Mouse (Mus musculus): ENCODE data around the gene Sc5d.

The Sc5d gene

DNA sequence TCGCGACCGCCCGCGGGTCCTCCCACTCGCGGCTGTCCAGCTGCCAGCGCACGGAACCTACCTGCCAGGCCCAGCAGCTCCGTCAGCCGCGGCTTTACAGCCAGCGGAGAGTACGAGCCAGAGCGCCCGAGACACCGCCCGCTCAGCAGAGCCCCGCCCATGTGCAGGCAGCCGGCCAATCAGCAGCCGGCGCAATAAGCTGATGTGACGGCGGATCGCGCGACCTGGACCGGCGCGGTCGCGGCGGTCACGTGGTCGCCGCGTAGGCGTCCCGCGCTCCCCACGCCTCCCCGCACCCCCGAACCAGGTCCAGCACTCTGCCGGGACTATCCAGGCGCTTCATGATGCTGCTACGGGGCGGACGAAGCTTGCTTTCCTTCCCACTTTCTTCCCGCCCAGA lies at the start of gene Sc5d:
Gene Sc5d (minus strand): TSS at position 112 of the 400 bp plus-strand sequence.
- in situ Hi-C loops (cut with MboI): no loop called here

DNA sequence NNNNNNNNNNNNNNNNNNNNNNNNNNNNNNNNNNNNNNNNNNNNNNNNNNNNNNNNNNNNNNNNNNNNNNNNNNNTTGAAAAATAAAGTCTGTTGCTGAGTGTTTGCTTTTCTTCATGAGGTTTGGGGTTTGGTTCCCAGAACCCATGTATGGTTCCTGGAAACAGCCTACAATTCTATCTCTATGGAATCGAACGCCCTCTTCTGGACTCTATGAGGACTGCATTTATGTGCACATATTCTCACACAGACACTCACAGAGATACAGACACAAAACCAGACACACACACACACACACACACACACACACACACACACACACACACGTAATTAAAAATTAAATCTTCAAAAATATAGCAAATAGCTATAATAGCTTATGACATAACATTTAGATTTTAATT lies 47.3 kb upstream of the Sc5d start:
- in situ Hi-C loops (cut with MboI): loop anchor here (25.0 kb wide), 1 partner anchor 1074 kb away; no protein-coding TSS in a partner anchor

DNA sequence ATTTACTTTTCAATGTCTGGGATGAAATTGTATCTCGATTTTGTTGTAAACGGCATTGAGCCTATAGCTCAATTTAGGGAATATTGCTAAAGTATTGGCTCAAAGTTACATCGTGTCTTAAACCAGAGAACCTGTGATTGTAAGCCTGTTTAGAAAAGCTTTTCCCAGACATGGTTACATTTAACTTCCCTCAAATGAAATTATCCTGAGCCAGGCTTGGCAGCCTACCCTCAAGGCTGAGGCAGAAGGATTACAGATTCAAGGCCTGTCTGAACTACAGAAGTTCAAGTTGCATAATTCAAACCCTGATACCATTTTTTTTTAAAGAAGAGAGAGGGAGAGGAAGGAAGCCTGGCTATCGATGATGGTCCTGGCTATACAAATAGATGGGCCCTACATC lies 39.8 kb upstream of the Sc5d start:
- in situ Hi-C loops (cut with MboI): loop anchor here (25.0 kb wide), 1 partner anchor 1067 kb away; no protein-coding TSS in a partner anchor

DNA sequence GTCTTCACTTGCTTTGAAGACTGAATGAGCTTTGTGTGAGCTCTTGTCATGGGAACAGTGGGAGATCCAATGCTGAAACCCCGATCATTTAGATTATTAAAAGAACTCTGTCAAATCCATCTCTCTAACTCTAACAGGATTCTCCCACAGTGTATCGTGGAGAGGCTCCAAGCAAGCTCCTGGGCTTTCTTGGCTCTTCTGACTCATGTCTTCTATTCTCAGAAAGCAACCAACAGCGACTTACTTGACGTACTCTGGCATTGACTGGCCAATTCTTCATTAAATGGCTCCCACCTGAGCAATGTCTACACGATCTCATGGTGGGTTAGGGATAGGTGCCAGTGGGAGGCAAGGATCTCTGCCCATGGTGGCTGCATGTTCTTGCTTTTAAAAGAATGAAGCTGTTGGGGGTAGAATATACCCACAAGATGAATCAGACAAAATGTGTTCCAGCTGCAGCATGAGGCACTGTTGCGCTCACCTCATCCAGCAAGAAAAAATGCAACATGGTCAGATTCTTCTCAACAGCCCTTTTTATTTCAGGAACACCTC lies 37.1 kb upstream of the Sc5d start:
- in situ Hi-C loops (cut with MboI): loop anchor here (25.0 kb wide), 1 partner anchor 1064 kb away; no protein-coding TSS in a partner anchor

DNA sequence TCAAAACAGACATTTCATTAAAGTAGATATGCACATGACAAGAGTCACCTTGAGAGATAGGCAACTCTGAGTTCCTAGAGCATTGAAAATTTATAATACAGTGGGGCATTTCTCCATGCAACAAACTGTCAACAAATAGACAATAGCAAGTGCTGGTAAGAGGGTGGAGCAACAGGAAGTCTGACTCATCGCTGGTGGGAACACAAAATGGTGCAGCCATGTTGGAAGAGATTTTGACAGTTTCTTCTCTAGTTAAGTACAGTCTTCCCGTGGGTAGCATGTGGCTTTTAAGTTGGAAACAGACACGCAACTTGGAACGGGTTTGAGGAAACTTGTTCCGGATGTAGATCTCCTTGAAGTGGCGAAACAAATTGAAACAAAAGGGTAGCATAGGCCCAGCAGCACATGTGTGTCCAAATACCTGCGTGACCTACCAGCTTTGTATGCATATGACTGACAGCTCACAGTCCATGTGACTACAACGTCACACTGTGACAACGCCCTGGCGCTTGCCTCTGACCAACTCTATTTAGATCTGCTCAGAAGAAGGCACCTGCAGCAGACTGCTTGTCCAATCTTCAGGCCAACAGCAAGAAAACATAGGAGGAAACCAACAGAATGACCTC lies 32.4 kb upstream of the Sc5d start:
- in situ Hi-C loops (cut with MboI): no loop called here

DNA sequence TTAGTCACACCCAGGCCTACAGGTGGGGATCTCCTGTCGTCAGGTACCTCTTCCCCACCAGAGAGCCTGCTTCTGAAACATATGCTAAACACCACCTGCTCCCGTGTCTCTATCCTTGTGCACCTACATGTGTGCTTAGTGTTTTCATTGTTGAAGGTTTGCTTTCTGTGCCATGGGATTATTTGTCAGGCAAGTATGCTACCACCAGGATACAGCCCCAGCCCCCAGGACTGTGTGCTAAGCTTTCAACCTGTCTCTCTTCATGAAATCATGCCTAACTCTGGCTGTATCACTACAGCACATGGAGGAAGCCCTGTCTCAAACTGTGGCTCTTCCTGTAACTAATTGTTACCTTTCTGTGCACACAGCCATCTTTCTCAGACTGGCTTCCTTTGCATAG lies 30.1 kb upstream of the Sc5d start:
- in situ Hi-C loops (cut with MboI): no loop called here

DNA sequence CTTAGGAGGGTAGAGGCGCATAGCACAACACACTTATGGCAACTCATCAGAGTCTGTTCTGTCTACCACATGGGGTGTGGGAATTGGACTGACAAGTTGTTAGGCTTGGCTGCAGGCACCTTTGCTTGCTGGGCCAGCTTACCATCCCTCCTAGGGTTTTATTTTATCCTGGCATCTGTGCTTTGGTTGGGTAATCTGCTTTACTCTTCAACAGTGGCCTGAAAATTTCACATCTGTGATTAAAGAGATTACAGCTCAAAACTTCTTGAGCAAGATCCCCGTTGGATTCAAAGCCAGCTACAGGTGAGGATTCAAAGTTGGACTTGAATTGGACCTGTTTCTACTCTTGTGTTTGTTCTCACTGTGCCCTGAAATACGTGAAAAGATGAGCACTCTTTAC lies 29.5 kb upstream of the Sc5d start:
- in situ Hi-C loops (cut with MboI): no loop called here

DNA sequence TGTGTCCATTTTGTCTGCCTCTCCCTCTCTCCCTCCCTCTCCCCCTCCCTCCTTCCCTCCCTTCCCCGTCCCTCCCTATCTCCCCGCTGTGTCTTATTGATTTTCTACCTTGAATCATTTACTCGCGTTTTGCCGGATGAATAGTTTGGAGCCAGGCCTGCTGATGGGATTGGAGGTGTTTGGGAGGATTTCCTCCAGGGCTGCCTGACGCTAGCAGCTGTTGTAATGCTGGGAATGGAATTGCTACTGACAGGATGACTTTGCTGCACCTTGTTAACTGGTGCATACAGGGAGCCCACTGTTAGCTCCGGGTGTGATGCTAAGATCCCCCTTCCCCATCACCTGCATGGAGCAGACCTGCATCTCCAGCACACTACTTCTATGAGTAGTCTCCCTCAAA lies 29.0 kb upstream of the Sc5d start:
- in situ Hi-C loops (cut with MboI): no loop called here

DNA sequence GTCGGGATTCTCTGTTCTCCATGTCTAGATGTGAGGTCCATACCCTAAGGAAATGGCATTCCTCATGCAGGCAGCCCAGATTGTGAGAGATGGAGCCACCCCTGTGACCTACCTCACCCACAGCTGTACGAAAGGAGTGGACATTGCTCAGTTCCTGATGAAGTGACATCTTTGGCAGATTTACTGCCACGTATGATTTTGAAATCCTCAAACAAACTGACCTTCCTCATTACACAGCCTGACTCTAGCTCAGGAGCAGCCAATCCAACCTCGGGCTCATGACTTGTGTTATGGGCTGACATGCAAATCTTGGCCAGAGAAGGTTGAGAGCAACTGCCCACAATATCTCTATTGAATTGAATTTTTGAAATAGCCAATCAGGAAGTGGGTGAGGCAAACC lies 15.6 kb upstream of the Sc5d start:
- in situ Hi-C loops (cut with MboI): no loop called here

DNA sequence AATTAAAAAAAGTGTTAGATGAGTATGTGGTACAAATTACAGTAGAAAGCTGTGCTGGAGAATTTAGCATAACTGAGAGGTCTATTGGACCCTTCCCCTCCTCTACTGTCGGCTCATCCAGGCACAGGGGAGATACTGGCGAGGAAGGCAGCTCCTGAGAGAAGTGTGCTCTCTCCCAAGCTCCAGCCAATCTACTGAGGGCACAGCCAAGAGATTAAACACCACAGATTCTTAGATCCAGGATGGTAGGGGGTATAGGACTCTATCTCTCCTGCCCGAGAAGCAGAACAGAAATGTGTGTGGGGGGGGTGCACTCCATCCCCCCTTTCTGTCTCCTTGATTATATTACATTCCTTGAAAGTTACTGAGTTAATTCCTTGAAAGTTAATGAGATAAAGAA lies 14.0 kb upstream of the Sc5d start:
- in situ Hi-C loops (cut with MboI): no loop called here

DNA sequence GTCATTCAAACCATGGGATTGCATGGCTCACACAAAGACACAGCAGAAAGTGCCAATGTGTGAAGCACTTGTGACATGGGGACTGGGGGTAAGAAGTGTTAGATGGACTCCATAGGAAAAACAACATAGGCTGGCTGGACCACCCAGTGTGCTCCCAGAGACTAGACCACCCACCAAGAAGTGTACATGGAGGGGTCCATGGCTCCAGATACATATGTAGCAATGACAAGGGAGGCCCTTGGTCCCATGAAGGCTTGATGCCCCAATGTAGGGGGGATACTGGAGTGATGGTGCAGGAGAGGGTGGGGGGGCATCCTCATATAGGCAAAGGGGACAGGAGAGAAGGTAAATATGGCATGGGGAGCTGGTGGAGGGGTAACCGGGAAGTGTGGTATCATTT lies 13.6 kb upstream of the Sc5d start:
- in situ Hi-C loops (cut with MboI): no loop called here

DNA sequence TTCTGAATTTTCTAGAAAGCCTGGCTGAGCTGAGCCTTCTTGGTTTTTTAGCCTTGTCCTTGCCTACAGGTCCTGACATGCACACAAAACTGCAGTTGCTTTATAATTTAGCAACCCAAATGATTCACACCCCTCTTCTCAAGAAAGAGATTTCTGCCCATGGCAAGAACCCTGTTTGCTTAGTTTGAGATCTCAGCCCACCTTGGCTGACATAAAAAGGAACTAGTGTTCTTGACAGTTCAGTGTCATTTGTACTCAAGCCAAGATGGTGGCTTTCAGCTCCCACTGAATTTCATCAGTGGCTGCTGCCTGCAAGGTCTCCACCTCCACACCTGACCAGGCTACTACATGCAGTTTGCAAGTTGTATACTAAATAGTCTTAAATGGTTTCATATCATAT lies 13.1 kb upstream of the Sc5d start:
- in situ Hi-C loops (cut with MboI): no loop called here

DNA sequence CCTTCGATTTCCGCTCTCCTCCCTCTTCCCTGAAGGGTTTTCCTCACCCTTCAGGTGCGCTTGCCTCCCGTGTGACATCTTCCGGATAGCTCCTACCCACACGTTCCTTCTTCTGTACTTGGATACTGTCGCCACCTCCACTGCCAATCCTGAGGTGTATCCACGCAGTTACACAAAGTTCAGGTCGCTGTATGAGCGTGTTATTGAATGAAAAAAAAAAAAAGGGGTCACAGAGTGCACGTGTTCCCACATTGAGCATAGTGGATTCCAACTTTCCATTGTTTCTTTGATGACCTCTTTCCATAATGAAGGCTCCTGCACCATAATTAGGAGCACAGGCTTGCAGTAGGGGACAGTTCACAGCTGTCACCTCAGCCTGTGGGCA lies 11.7 kb upstream of the Sc5d start:
- in situ Hi-C loops (cut with MboI): no loop called here

DNA sequence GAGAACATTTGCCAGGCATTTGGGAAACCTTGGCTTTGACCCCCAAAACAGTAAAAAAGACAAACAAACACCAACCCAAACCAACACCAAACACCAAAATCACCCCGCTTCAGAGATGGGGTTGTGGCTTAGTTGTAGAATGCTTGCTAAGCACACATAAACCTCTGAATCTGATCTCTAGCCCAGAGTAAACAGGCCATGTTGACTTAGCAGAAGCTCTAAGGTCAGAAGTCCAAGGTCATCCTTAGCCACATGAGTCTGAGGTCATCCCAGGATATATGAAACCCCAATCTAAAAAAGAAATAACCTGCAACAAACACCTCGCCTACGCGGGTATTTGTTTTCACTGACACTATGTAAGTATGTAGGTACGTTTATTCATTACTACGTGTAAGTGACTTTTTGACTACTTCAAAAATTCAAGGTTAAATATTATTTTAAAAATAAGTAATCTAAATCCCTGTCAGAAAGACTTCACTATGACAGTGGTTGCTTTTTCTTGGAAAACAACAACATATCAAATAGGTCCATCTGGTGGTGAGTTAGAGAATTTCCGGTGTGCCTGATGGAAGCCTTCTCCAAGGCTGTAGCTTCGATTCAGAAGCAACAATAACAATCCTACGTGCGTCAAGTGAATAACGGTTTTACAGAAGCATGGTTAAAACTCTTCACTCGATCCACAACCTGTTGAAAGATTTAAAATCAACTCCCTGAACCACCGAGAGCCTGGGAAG lies 11.1 kb upstream of the Sc5d start:
- in situ Hi-C loops (cut with MboI): no loop called here

DNA sequence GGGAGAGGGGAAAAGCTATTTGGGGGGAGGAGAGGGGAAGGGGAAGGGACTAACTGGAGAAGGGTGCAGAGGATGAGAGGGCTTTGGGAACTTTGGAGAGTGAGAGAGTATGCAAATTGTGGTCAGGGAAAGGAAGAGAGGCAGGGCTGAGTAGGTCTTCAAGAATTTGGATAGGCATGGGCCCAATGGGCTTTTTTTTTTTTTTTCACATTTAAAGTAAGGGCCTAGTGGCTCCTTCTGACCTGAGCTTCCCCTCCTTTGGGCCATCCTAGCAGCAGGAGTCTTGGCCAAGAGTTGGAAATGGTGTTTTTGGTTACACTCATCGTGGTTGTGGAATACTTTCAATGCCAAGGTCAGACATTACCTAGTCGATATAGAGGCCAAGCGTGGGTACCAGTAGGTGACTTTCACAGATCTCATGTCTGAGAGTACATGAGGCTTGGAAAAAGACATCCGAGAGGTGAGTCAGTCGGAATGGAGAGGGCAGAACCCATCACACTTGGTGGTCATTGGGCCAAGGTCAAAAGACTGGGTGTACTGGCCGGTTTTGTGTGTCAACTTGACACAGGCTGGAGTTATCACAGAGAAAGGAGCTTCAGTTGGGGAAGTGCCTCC lies 9.7 kb upstream of the Sc5d start:
- in situ Hi-C loops (cut with MboI): no loop called here

DNA sequence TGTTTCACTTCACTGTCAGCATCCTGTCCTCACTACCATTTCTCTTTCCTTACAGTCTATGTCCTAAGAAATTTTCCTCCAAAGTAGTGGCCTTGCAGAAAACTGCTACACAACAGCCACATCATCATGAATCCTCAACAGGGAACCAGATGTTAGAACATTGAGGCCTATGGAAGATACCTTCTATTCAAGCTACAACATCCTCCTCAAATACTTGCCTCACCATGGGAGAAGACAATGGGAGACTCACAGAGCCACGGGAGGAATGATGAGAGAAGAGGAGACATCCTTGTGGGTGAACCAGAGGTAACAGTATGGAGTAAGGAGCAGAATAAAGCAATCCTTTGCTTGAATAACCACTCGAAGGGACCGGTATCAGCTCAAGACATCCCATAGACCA lies 9.1 kb upstream of the Sc5d start:
- in situ Hi-C loops (cut with MboI): no loop called here

DNA sequence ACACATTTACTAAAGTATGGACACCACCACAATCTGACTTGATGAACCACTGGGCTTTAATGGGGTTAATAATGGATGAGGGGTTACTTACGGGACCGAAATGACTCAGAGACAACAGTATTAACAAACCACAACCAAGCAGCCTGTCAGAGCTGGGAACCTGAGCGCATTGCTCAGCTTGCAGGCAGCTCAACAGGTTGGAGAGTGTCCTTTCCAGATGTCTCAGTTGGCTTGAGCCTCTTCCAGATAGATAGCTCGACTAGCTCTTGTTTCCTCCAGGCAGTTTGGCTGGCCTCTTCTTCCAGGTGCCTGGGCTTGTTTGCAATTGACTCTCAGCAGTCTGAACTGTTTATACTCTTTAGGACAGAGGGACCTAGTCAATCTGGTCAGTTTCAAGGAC lies 8.6 kb upstream of the Sc5d start:
- in situ Hi-C loops (cut with MboI): no loop called here

DNA sequence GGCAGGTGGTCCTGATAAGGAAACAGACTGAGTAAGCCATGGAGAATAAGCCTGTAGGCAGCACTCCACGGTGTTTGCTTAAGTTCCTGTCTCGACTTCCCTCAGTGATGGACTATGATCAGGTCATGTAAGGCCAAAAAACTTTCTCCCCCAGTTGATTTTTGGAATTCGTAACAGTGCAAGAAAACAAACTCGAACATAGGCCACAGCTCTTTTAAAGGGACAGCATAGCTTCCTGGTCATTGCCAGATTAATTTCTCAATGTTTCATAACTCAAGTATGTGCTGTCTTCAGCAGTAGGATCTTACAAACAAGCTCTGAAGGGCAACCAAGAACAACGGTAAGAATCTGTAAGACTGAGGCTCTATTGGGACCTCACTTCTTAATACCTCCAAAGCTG lies 7.4 kb upstream of the Sc5d start:
- in situ Hi-C loops (cut with MboI): no loop called here

DNA sequence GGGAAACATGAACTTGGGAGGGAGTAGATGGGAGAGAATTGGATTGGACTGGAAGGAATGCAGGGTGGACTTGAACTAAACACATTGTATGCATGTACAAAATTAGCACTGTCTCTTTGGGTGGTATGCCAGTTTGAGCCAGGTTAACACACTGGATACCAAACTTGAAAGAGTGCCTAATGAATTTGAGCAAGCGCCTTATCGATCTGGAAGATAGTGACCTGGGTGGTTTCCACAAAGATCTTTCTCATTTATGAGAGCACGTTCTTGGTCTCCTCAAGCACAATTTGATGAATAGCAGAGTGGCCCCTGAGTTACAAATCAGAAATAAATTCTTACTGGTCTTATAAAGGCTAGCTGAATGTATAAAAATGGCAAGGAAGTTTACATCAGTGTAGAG lies 6.6 kb upstream of the Sc5d start:
- in situ Hi-C loops (cut with MboI): no loop called here

DNA sequence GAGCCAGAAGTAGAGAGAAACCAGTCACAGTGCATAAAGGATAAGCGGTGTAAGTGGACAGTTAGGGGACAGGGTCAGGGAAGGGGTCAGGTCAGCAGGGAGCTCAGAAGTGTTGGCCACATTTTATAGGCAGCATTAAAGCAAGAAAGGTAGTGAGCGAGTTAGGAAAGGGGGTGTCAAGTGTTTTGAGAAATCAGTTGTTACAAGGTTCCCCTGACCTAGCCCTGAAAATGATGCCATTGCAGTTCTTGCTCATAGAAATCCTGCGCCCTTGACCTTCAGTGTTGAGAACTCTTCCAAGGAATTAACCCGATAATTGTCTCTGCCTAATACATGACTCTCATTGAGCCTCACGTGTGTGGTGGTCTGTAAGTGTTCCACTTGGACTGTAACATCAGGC lies 6.0 kb upstream of the Sc5d start:
- in situ Hi-C loops (cut with MboI): no loop called here

DNA sequence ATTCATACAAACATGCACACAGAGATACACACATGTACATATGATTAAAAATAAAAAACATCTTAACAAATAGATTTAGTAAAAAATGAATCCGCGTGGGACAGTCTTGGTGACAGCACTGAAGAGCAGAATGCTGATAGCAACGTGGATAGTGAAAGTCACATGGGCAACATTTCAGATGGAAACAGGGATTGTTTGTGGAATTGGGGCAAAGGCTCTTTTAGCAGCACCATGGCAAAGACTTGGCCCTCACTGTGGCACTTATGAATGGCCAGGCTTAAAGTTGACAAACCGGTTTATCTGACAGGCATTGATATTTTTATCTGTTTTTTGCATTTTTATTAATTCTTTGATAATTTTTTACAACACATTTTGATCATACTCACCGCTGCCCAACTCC lies 4.3 kb upstream of the Sc5d start:
- in situ Hi-C loops (cut with MboI): no loop called here

DNA sequence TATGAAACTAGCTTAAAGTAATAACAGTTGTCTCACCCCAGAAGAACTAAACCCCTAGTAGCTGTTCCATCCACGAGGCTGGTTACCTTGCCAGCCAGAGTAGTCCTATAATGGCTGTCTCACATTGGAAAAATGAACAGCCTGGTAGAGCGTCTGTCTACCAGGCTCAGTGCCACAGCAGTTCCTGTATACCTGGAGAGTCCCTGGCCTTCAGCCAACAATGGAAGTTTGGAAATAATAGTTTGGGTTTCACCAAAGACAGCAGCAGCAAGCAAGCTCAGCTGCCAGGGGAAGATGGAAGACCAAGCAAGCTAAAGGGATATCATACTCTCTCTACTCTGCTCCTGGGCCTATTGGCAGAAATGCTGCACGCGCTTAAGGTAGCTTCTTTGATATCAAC lies 1.3 kb upstream of the Sc5d start:
- in situ Hi-C loops (cut with MboI): no loop called here

DNA sequence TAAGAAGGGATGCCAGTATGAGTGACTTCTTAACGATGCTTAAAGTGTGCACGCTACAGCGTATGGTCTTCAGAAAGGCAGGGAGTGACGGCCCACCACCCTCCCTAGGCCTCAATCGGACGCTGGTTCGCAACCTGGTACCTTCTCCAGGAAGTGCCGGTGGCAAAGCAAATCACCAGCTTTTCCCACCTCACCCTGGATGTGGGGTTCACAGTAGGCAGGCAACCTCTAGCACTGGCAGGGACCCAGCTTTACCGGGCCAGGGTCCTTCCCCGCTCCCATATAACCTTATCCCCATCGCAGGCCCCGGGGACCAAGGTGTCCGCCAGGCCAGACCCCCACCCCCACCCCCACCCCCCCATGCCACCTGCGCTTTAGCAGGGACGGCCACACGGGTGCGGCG lies 346 bp downstream of the Sc5d start:
- in situ Hi-C loops (cut with MboI): no loop called here
